Mouse (Mus musculus) C2C12 (cell line): ENCODE data around the gene Abca7.

Experiments
- CTCF ChIP-seq: IDR thresholded peaks from one replicate; pipeline ENCODE4 v1.5.1; 2011; ENCODE audit not compliant: control insufficient read depth, insufficient read depth, insufficient read length
- MAX ChIP-seq: IDR thresholded peaks from one replicate; pipeline ENCODE4 v1.6.1; 2011; ENCODE audit warnings: mild to moderate bottlenecking, control low read depth

GRCm38 (mm10) chr10:79969124-79969568 lies 27.1 kb upstream of the Abca7 start:
- TF ChIP-seq CTCF (no peak), MAX (no peak)
